Mouse (Mus musculus) spleen, adult 2 months (tissue): ENCODE data around the gene Mov10.

Source experiments
- CTCF ChIP-seq: fragments of 200-500 bp; IDR thresholded peaks from 2 replicates; pipeline ENCODE4 v1.5.1; 2011; ENCODE audit warnings: mild to moderate bottlenecking, inconsistent platforms; ENCODE audit not compliant: insufficient read depth, insufficient read length, insufficient replicate concordance; ENCODE audit errors: extremely low read depth
- POLR2A ChIP-seq: fragments of 200-500 bp; IDR thresholded peaks from 2 replicates; pipeline ENCODE4 v1.6.1; 2011; ENCODE audit warnings: low read depth, low read length, inconsistent platforms

DNA sequence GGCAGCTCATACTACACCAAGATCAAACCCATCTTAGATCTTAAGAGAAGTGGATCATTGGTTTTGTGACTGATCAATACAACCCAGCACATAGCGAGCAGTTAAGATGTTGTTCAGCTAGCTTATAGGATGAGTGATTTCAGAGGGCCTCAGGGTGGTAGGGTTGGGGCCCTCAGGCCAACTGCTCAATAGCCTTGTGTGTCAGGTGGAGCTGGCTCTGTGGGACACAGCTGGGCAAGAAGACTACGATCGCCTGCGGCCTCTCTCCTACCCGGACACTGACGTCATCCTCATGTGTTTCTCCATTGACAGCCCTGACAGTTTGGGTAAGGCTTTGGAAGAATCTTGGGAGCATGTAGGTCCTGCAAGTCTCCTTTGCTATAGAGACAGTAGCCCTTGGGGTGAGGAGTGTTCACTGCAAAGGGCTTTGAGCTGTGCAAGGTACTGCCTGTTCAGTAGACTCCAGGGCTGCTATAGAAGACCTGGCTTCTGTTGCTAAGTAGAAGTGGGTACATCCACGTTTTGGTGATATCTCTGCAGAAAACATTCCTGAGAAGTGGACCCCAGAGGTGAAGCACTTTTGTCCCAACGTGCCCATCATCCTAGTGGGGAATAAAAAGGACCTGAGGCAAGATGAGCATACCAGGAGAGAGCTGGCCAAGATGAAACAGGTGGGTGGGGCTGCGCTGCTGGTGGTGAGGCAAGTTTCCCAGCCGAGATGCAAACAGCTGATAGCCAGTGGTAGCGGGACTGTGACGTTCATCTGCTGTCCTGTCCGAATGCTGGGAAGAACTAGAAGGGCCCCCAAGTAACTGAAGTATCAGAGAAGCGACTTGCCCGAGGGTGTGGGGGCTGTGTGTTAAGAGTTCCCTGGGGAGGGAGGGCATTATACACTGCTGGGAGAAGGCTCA lies 25.7 kb downstream of the Mov10 start:
- TF ChIP-seq POLR2A, result no peak
- TF ChIP-seq CTCF, result no peak
